Mouse (Mus musculus) left cerebral cortex, adult 11 months (tissue): ENCODE measurements around the gene Polr3f.

ENCODE experiments used
- DNase-seq: peaks from one replicate; pipeline ENCODE4 v3.0.0; 2022; ENCODE audit warnings: low spot score

Gene Polr3f

DNA sequence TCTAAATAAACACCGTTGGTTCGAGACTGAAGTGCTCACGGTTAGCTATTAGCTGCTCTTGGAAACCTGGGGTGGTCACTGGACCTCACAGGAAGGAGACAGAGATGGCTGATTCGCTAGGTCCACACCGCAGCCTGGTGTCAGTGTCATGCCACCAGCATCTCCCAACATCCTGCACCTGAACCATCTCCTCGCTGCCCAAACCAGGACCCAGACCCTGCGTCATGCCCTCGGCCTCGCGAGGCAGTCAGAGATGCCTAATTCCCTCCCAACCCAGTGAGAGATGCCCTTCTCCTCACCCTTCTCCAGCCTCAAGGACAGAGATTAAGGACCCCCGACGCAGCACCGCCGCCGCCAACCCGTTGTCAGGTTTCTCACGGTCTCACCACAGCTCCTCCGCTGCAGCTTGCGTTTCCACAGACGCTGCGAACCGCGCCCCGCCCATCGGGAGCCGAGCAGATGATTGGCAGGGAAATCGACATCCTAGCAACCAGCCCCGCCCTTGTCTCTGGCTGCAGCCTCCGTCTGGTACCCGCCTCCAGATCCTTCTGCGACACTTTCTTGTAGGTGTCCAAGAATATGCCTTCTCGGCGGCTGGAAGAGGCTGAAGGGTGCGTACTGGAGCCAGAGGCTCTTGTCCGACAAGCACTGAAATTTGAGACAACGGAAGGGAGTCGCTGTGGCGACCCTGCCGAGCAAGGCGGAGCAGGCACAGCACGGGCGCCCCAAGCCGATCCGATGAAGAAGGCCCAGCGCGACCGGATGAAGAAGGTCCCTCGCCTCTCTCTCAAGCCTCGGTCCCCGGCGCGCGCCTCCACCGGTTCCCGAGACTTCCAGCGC lies at the start of gene Polr3f, which contains the start of gene Dzank1:
Polr3f (plus strand) TSS at position 738 of the 840 bp plus-strand sequence.
Dzank1 (minus strand) TSS at position 434 of the 840 bp plus-strand sequence.
- DNase-seq = peak; percentile 96

- peak; percentile 41 for DNase-seq
Measured at GRCm38 (mm10) chr2:144479421-144479820, 48.1 kb upstream of the Polr3f start.

DNA sequence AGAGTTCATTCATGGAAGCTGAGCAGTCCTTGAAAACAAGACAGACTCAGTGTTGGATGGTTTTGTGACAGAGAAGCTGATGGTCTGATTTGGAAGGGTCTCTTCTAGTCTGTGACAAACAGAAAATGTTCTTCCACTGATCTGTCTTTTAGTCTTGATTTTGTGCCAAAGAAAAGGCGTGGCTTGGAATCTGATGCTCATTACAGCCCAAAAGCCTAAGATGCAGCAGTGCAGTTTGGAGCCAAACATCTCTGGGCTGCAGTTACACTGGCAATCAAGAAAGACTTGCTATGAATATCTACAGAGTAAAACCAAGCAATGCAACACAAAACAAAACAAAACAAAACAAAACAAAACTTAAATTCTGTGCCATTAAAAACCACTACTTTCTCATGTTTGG lies 43.4 kb upstream of the Polr3f start:
- DNase-seq = no peak

DNA sequence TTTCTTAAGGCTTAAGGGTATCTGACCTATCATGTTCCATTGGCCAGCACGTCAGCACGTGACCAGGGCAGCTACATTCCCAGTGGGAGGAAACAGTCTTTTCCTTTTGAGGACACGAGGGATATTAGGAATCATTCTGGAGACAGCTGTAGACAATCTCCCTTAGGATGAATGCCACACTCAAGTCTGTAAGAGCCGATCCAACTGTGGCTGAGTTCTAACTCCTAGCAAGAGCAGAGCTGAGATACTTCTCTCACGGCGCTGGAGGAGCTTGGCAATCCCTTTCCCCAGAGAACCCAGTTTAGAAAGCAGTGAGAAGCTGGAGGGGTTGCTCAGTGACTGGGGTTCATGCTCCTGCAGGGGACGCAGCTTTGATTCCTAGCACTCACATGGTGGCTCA lies 42.1 kb upstream of the Polr3f start:
- DNase-seq = no peak

GRCm38 (mm10) chr2:144487476-144487875 lies 40.0 kb upstream of the Polr3f start:
- DNase-seq = no peak

- no peak for DNase-seq
Measured at GRCm38 (mm10) chr2:144489342-144489741, 38.2 kb upstream of the Polr3f start.

DNA sequence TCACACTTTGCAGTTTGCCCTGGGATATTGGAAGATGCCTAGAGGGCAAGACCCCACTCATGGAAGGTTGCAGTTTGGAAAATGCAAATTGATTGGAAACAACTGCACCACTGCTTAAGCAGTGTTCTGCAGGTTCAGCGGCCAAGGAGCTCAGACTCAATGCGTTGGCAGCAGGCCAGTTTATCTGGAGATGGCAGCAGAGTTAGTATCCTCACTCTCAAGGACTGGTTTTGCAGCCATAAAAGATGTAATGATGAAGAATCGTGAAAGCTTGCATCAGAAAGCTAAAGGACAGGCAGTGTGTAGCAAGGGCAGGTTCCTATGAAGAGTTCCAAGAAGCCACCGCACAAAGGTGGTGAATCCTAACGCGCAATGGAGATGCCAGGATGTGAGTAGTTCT lies 25.4 kb upstream of the Polr3f start:
- no peak for DNase-seq

DNA sequence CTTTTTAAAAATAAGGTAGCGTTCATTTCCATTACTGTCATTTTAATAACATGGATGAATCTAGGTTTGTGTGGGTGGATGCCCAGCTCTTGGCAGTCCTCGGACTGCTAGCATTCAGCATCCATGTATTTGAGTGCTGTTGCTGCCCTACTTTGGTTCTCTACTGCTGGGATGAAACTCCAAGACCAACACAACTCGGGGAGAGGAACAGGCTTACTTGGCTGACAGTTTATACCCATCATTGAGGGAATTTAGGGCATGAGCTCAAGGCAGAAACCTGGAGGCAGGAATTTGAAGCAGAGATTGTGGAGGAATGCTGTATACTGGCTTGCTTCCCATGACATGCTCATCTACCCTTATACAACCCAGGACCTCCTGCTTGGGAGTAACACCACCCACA lies 12.9 kb upstream of the Polr3f start:
- DNase-seq = no peak

DNA sequence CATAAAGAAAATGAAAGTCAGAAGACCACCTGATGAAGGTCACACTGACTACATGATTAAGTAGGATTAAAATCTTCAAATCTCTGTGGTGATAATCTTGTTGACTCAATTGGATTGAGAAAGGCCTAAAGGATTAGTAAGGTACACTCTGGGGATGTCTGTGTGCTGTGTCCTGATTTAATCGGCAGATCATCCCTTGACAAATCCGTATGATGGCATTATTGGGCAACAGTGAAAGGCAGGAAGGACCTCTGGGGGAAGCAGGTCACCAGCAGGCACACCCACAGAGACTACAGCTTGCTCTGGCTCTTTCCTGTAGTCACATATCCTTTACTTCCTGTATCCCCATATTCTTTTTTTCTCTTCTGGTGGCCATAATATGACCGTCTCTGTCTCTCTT lies 7.7 kb upstream of the Polr3f start:
- DNase-seq = no peak

- DNase-seq = peak; percentile 43
Measured at GRCm38 (mm10) chr2:144525856-144526255, 1.7 kb upstream of the Polr3f start.

DNA sequence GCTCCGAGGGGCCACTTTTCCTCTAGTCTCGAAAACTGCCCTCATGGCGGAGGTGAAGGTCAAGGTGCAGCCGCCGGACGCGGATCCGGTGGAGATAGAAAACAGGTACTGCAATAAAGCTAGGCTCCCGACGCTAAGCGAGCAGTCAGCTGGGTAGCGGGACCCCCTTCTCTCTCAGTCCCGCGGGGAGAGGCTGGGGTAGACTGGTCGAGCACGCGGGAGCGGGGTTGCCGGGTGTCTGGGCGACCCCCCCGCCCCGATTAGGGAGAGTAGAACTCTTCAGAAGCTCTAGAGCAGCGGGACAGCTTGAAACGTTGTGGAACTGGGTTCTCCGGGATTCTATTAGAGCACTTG lies 280 bp downstream of the Polr3f start:
- DNase-seq = no peak

- no peak for DNase-seq
Measured at GRCm38 (mm10) chr2:144537123-144537522, 9.6 kb downstream of the Polr3f start.

- no peak for DNase-seq
Measured at GRCm38 (mm10) chr2:144541246-144541645, 13.7 kb downstream of the Polr3f start.

GRCm38 (mm10) chr2:144543670-144544069 lies 16.2 kb downstream of the Polr3f start:
- DNase-seq = no peak

GRCm38 (mm10) chr2:144544630-144545029 lies 17.1 kb downstream of the Polr3f start:
- DNase-seq = no peak

- DNase-seq = no peak
Measured at GRCm38 (mm10) chr2:144545061-144545460, 17.5 kb downstream of the Polr3f start.

DNA sequence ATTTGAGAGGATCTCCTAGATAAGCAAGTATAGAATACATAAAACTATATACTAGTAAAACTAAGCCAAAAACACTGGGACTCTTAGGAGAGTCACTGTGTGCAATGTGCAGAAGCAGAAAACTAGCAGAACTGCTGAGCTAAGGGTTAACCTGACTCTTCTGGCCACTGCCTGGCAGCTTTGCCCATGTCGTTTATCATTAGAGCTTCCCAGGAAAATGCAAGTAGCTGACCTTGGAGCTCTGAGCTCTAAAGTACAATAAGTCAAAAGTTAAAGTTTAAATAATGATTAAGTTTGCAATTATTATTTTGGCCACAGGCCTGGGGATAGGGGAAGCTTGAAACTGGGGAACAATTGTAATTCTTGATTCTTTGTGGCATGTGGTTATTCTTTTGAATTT lies 18.0 kb downstream of the Polr3f start:
- DNase-seq = no peak

DNA sequence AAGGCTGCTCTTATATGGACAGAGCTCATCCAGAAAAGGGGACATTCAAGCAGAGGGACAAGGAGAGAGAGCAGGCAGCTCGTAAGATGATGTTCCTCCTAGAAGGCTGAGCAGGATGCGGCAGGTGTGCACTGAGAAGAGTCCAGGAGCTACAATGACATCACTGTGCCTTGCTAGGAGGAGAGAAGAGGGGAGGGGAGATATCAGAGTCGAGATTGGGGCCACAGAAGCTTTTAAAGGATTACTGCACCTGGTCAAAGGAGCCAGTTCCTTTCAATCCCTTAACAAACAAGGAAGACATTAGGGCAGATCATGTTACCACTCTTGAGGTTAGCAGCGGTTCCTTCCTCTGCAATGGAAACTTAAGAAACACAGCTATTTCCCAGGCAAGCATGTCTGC lies 20.0 kb downstream of the Polr3f start:
- no peak for DNase-seq

DNA sequence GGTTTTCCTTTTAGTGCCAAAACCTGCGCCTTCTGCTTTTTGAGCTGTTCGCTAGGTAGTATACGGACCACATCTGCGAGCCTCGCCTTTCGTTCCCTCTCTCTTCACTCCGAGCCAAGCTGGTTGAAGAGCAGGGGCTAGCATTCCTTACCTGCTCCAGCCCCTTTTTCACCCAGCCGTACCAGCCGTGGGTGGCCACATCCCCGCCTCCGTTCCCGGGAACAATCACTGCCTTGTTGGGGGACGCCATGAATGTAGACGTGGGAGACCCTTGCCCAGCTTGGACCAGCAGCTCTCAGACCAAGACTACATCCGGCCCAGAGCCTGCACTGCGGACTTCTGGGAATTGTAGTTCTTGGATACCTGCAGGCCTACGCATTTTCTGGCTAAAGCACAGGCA lies 23.0 kb downstream of the Polr3f start, which contains the start of gene Rbbp9:
Rbbp9 (minus strand) TSS at position 341 of the 400 bp plus-strand sequence.
- DNase-seq = peak; percentile 61

DNA sequence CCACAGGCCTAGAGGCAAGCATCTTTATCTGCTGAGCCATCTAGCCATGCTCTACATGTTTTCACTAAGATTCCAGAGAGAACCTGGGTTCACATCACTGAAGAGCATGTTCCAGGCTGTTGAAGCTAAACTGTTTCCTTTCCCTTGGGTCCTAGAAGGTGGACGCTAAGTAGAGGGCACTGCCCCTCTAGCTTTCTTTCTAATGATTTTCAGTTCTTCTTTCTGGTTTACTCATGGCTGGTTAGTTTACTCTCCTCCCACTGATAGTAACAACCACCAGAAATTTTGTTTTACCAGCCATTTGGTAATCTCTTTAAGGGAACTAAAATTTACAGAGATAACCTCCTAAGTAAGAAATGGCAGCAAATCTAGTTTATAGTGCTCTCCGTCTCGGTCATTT lies 26.4 kb downstream of the Polr3f start:
- DNase-seq = no peak

DNA sequence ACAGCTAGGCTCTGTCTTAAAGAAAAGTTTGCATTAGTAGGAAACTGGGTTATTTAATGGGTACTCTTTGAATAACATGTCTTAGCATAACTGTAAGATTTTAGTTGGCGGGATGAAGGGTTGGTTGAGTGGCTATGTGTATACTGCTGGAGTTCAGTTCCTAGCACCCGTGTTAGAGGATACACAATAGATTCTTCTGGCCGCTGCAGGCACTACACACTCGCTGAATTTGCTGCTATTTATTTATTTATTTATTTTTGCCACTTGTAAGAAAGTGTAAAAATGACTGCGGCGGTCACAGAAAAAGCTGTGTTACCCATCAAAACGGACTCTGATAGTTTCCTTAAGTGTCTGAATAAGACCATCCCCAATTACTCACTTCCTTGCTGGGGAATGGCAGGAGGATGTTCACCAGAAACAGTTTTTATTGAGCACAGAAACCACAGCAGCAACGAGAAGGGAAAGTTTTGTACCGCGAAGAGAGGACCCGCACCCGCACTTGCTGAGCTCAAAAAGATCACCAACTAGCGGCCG lies 27.8 kb downstream of the Polr3f start:
- DNase-seq = no peak

GRCm38 (mm10) chr2:144555820-144556552 lies 28.5 kb downstream of the Polr3f start, which contains the start of gene Sec23b:
TSS of gene Sec23b (plus strand) at chr2:144556229.
- DNase-seq = peak; percentile 94

DNA sequence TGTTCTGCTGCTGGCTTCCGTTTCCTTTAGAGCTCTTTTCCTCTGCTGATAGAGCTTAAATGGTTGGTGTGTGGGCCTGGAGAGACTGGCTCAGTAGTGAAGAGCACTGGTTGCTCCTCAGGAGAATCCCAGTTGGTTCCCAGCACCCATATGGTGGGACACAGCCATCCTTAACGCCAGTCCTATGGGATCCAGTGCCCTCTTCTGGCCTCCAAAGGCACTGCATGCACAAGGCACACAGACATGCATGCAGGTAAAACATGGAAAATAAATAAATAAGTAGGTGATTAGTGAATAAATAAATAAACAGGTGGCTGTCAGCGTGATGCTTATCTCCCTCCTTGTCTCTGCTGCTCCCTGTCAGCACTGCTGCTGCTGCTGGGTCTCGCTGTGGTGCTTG lies 61.2 kb downstream of the Polr3f start:
- no peak for DNase-seq
